Mouse (Mus musculus) cerebellum, adult 2 months (tissue): ENCODE data around the gene Zfp1. TPM values are rescaled to one million over a fixed set of nuclear protein-coding genes. Genes with fewer than 3 reads are reported as not detected.

Experiments used
- DNase-seq, 2 experiments: peaks; one replicate each; pipeline ENCODE4 v3.0.0; 2021
- H3K27ac ChIP-seq: fragments of 200-500 bp; 2 replicates; pipeline ENCODE4 v1.5.1; 2012; ENCODE audit warnings: low read length, control low read depth, inconsistent platforms; ENCODE audit not compliant: insufficient read depth
- H3K27me3 ChIP-seq: fragments of 200-500 bp; 2 replicates; pipeline ENCODE4 v1.6.1; 2012; ENCODE audit warnings: inconsistent platforms, mild to moderate bottlenecking, low read length, moderate library complexity; ENCODE audit not compliant: control insufficient read depth, insufficient read depth
- H3K4me1 ChIP-seq: fragments of 200-500 bp; 2 replicates; pipeline ENCODE4 v1.6.1; 2011; ENCODE audit warnings: low read length; ENCODE audit not compliant: control insufficient read depth, insufficient read depth
- H3K4me3 ChIP-seq: fragments of 200-500 bp; replicated peaks from 2 replicates; pipeline ENCODE3; 2011; ENCODE audit warnings: mild to moderate bottlenecking, low read depth, low read length, control low read depth; ENCODE audit not compliant: insufficient read depth
- CTCF ChIP-seq: fragments of 200-500 bp; IDR thresholded peaks from 2 replicates; pipeline ENCODE4 v1.5.1; 2011; ENCODE audit warnings: low read depth, mild to moderate bottlenecking, control low read depth, low read length, moderate library complexity, borderline replicate concordance; ENCODE audit not compliant: insufficient read depth
- POLR2A ChIP-seq: fragments of 200-500 bp; IDR thresholded peaks from 2 replicates; pipeline ENCODE4 v1.6.1; 2011; ENCODE audit warnings: low read length, control low read depth, borderline replicate concordance; ENCODE audit not compliant: insufficient read depth
- WGBS: fragments of 180-500 bp; shearing (Covaris S2); methylation state at CpG from one replicate; pipeline ENCODE4 v1.1.7; 2018; 5-methylcytosine and 5-hydroxymethylcytosine counted together
- polyA plus RNA-seq: library from polyadenylated mRNA; depleted of rRNA; stranded (reverse); fragments of >200 nt; gene quantifications from 2 replicates; pipeline ENCODE4 v1.2.3, GENCODE M21; 2012

Gene Zfp1
- polyA plus RNA-seq, 1 experiment = 23.7 TPM

DNA sequence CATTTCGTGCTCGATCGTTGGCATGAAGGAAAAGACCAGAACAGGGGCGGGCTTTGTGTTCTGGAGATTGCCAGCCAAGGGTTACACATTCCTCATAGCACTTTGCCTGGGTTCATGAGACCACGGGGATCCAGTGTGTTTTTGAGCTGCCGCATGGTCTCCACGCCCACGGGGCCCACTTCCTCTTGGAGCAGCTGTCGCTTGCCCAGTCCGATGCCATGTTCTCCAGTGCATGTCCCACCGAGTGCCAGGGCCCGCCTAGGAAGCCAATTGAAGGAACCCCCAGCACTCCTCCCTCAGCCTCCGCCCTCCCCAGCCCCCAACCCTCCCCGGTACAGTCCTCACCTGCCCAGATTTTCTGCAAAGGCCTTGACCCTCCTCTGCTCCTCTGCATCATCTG lies 16.3 kb upstream of the Zfp1 start:
- H3K27ac ChIP-seq = no peak overlapping the region
- peaks cover 32% of the 10 kb centered on the region for H3K4me1 ChIP-seq
- H3K4me3 ChIP-seq = no peak overlapping the region
- 49% methylated on average over 14 of the region's 14 CpGs for WGBS
- no peak for DNase-seq
- H3K27me3 ChIP-seq = no peaks in the 10 kb centered on the region
- TF ChIP-seq CTCF = no peak
- TF ChIP-seq POLR2A = no peak

DNA sequence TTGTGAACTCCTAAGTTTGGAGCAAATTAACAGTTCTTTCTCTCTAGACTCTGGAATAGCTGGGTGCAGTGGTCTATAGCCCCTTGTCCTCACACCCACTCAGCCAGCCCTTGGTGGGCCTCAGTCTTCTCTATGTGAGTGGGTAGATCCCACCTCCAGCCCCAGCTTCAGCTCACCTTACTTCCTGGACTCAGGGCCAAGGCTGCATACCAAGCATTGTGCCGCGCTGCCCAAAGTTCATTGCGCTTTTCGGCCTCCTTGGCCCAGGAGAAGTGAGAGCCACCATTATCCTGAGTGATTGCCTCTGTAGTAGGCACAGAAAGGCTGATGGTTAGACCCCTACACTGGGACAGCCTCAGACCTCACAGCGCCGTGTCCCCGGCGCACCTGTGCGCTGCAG lies 15.3 kb upstream of the Zfp1 start:
- Histone ChIP-seq H3K4me3 (no peak overlapping the region), H3K4me1 (peaks cover 26% of the 10 kb centered on the region), H3K27me3 (no peaks in the 10 kb centered on the region), H3K27ac (no peak overlapping the region)
- no peak for TF ChIP-seq CTCF
- TF ChIP-seq POLR2A = no peak
- DNase-seq = no peak
- WGBS = 95% methylated on average over 9 of the region's 9 CpGs

DNA sequence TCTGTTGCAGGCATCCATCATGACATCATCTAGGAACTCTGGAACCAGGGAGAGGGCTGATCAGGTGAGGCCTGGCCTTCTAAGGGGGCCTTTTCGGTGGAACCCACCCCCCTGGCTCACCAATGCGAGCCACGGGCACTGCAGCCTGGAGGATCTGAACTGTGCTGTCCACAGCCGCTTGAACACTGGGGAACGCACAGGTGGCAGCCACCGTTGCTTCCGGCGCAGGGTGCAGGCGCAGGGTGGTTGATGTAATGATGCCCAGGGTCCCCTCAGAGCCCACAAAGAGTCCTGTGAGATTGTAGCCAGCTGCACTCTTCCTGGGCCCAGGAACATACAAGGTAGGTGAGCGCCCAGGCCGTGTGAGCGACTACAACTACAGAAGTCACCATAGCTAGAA lies 14.8 kb upstream of the Zfp1 start:
- Histone ChIP-seq H3K4me3 (no peak overlapping the region), H3K27ac (no peak overlapping the region), H3K4me1 (peaks cover 26% of the 10 kb centered on the region), H3K27me3 (no peaks in the 10 kb centered on the region)
- DNase-seq = no peak
- 96% methylated on average over 12 of the region's 12 CpGs for WGBS
- no peak for TF ChIP-seq POLR2A
- TF ChIP-seq CTCF = no peak

DNA sequence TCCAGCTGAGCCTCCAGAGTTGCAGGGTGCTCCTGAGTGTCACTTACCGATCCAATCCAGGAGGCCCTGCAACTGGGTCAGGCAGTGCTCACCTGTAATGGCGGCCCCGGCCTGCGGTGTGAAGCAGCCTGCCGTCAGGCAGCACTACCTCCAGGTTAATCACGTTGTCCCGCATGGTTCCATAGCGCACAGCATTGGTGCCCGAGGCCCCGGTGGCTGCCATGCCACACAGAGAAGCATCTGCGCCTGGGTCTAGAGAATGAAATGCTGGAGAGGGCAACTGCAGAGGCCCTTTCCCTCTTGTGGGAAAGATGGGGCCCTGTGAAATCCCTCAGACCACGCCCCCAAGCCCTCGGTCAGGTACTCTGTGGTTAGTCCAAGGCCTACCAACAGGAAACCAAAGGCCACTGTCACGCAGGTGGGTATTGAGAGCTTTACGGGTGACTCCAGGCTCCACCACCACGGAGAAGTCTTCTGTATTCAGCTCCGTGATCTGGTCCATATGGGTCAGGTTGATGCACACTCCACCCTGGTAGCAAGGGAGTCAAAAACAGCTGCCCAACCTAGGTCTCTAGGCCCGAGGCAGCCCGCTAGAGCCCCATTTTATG lies 14.2 kb upstream of the Zfp1 start:
- Histone ChIP-seq H3K27ac (no peak overlapping the region), H3K4me3 (no peak overlapping the region), H3K27me3 (no peaks in the 10 kb centered on the region), H3K4me1 (peaks cover 21% of the 10 kb centered on the region)
- DNase-seq = no peak
- TF ChIP-seq POLR2A (no peak), CTCF (no peak)
- WGBS = 94% methylated on average over 19 of the region's 19 CpGs

DNA sequence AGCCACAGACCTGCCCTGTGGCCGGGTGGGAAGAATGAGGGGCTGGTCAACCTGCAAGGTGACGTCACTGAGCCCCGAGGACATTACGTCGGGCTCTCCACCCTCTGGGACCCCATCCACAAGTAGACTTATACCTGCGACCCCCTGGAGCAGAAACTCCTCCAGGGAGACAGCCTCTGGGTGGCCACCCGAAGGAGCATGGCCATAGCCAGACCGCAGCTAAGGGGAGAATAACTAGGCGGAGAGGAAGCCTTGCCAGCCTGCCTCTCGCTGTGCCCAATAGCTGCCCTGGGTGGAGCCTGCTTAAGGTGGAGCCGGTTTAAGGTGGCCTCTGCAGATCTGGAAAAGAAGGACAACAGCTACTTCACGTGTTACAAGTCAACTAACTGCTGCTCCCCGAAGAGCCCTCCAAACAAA lies 13.1 kb upstream of the Zfp1 start, which contains the start of gene Ldhd:
TSS of gene Ldhd (minus strand) at position 270 of the 417 bp plus-strand sequence.
- WGBS = 9% methylated on average over 13 of the region's 13 CpGs
- Histone ChIP-seq H3K4me1 (peaks cover 10% of the 10 kb centered on the region), H3K4me3 (peak within 1 kb of the TSS; percentile 73), H3K27ac (peak within 1 kb of the TSS; percentile 82), H3K27me3 (no peaks in the 10 kb centered on the region)
- TF ChIP-seq POLR2A (peak; percentile 86), CTCF (no peak)
- DNase-seq = peak; percentile 80 to 81

DNA sequence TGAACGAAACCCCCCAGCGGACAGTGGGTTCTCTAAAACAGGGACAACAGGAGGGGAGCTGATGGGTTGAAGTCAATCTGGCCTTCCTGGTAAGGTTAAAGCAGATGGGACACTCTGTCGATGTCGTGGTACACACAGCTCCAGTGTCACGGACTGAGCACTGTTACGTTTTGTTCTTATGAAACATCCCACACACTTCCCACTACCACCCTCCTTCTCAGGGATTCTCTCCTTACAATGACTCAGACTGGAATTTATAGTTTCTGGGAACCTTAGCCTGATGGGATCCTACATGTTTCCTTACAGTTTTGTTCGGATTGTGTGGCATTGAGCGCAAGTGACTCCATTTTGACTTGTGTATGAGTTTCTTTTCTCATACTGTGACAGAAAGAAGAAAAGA lies 11.6 kb upstream of the Zfp1 start:
- DNase-seq = no peak
- WGBS = 94% methylated on average over 8 of the region's 8 CpGs
- no peaks in the 10 kb centered on the region for H3K27me3 ChIP-seq
- H3K4me3 ChIP-seq = no peak overlapping the region
- no peak overlapping the region for H3K27ac ChIP-seq
- peaks cover 10% of the 10 kb centered on the region for H3K4me1 ChIP-seq
- TF ChIP-seq CTCF = no peak
- TF ChIP-seq POLR2A = no peak

DNA sequence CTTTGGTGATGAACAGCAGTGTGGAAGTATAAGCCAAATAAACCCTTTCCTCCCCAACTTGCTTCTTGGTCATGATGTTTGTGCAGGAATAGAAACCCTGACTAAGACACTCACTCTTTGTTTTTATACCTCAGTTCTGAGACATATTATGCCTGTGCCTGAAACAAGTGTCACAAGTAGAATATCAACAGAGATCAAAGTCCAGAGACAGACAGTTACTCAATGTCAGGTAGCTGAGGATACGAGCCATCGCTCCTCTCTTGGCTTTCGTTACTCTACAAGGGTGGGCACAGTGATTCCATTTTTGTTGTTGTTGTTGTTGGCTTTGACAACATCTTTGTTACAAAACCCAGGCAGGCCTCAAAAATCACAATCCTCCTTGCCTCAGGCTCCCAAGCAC lies 10.2 kb upstream of the Zfp1 start:
- Histone ChIP-seq H3K27ac (no peak overlapping the region), H3K27me3 (no peaks in the 10 kb centered on the region), H3K4me3 (no peak overlapping the region), H3K4me1 (peaks cover 8% of the 10 kb centered on the region; the same call in 1 of the 2 replicates)
- DNase-seq = no peak
- TF ChIP-seq POLR2A (no peak), CTCF (no peak)
- 98% methylated on average over 3 of the region's 3 CpGs for WGBS

DNA sequence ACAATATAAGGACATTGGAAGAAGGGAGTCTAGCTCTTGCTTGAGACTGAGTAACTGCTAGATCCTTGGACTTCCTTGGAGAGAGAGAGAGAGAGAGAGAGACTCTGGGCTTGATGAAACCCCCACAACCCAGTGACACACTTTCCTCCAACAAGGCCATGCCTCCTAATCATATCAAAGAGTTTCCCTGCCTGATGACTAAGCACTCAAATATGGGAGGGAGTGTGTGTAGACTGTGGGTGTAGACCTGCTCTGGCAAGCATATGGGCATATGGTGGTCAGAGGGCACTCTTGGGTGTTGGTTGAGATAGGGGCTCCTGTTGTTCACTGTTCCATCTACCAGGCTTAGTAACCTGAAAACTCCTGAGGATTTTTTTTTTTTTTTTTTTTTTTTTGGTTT lies 5.1 kb upstream of the Zfp1 start:
- Histone ChIP-seq H3K27me3 (no peaks in the 10 kb centered on the region), H3K4me1 (no peaks in the 10 kb centered on the region), H3K4me3 (no peak overlapping the region), H3K27ac (no peak overlapping the region)
- TF ChIP-seq CTCF = no peak
- TF ChIP-seq POLR2A = no peak
- DNase-seq = no peak

DNA sequence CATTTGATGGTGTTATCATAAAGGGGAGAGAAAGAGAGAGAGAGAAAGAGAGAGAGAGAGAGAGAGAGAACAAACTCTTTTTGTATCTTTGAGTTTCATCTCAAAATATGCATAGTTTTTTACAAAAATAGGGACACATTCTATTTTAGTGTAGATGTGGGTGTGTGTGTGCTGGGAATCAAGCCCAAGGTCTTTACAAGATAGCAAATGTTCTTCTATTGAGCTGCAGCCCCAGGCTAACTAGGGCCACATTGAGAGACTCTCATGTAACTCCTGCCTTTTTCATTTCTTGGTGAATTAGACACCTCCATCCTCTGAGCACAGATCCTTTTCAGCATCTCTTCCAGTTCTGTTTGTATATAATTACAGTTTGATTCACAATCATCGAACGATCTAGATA lies 2.1 kb upstream of the Zfp1 start:
- Histone ChIP-seq H3K4me1 (no peaks in the 10 kb centered on the region), H3K4me3 (no peak overlapping the region), H3K27me3 (no peaks in the 10 kb centered on the region), H3K27ac (no peak overlapping the region)
- TF ChIP-seq CTCF (no peak), POLR2A (no peak)
- no peak for DNase-seq
- 91% methylated on average over 2 of the region's 2 CpGs for WGBS
